Mouse (Mus musculus): ENCODE measurements at regions not wholly inside any gene's neighbourhood (a gene's known extent, or its start where the extent isn't known, plus 50 kb on each side); places are given as distances from the start of the nearest gene placed in this dataset.

- no peaks in the 10 kb centered on the region for H3K9me3 ChIP-seq (ENCODE audit: control insufficient read depth, low read length)
- H3K4me1 ChIP-seq (ENCODE audit: control insufficient read depth, insufficient read depth, low read length): no peaks in the 10 kb centered on the region
- no peak overlapping the region for H3K4me2 ChIP-seq (replicated peaks; ENCODE audit: low read depth, low read length, severe bottlenecking)
- H3K36me3 ChIP-seq (ENCODE audit: control insufficient read depth, insufficient read depth, low read length): no peaks in the 10 kb centered on the region
- no peaks in the 10 kb centered on the region for H3K27me3 ChIP-seq (ENCODE audit: control insufficient read depth, insufficient read depth, low read length)
- ATAC-seq (ENCODE audit: low FRiP score, low read depth): no peak
- DNase-seq (ENCODE audit: low spot score): no peak
- TF ChIP-seq POLR2A (IDR thresholded peaks at IDR 0.05; ENCODE audit: borderline replicate concordance, extremely low read depth, insufficient read depth, insufficient read length): no peak
- H3K9ac ChIP-seq (ENCODE audit: low read depth, low read length, severe bottlenecking): no peak overlapping the region
- H3K4me3 ChIP-seq (replicated peaks; ENCODE audit: low read length): no peak overlapping the region
- 69% methylated on average over 1 of the region's 1 CpGs for WGBS
- H3K27ac ChIP-seq (replicated peaks; ENCODE audit: low read depth, low read length): no peak overlapping the region
Measured at GRCm38 (mm10) chr16:53011847-53012246, 558.0 kb upstream of the Alcam start.

DNA sequence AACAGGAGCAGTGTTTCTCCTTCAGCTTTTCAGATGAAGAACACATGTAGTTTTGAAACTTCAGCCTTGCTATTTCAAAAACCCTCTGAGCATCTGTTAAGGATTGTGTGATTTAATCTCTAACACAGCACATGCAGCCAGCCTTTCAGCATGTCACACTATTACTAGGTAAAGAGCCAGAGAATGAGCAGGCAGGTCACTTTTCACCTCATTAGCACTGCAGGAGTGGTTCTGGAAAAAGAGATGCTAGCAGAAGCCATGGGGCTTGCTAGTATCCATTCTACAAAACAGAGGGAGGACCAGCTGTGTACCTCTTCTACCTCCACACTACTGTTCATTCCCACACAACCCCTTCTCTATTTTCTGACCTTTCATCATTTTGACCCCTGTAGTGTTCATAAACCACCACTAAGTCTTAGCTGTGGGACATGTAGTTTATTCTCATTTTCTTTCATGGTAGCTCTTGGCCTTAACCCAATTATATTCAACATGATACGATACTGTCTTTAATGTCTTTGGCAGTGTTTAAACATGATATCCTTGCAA, 535.1 kb upstream of the Alcam start:
- Histone ChIP-seq H3K27ac (replicated peaks; ENCODE audit: low read depth, low read length) (no peak overlapping the region), H3K4me3 (replicated peaks; ENCODE audit: low read length) (no peak overlapping the region), H3K4me1 (ENCODE audit: control insufficient read depth, insufficient read depth, low read length) (0 out of 2 replicates have a peak, but pooled peaks cover 2% of the 10 kb centered on the region), H3K9ac (ENCODE audit: low read depth, low read length, severe bottlenecking) (no peak overlapping the region), H3K36me3 (ENCODE audit: control insufficient read depth, insufficient read depth, low read length) (no peaks in the 10 kb centered on the region), H3K4me2 (replicated peaks; ENCODE audit: low read depth, low read length, severe bottlenecking) (no peak overlapping the region), H3K27me3 (ENCODE audit: control insufficient read depth, insufficient read depth, low read length) (no peaks in the 10 kb centered on the region), H3K9me3 (ENCODE audit: control insufficient read depth, low read length) (no peaks in the 10 kb centered on the region)
- peak; percentile 89 for ATAC-seq (ENCODE audit: low FRiP score, low read depth)
- peak; percentile 71 for DNase-seq (ENCODE audit: low spot score)
- no peak for TF ChIP-seq POLR2A (IDR thresholded peaks at IDR 0.05; ENCODE audit: borderline replicate concordance, extremely low read depth, insufficient read depth, insufficient read length)
- 10% methylated on average over 1 of the region's 1 CpGs for WGBS

GRCm38 (mm10) chr16:52984336-52984735, 530.5 kb upstream of the Alcam start:
- TF ChIP-seq POLR2A (IDR thresholded peaks at IDR 0.05; ENCODE audit: borderline replicate concordance, extremely low read depth, insufficient read depth, insufficient read length): no peak
- H3K4me2 ChIP-seq (replicated peaks; ENCODE audit: low read depth, low read length, severe bottlenecking): no peak overlapping the region
- ATAC-seq (ENCODE audit: low FRiP score, low read depth) (no peak), DNase-seq (ENCODE audit: low spot score) (no peak)
- 0 out of 2 replicates have a peak, but pooled peaks cover 2% of the 10 kb centered on the region for H3K4me1 ChIP-seq (ENCODE audit: control insufficient read depth, insufficient read depth, low read length)
- H3K9me3 ChIP-seq (ENCODE audit: control insufficient read depth, low read length): no peaks in the 10 kb centered on the region
- H3K36me3 ChIP-seq (ENCODE audit: control insufficient read depth, insufficient read depth, low read length): no peaks in the 10 kb centered on the region
- H3K9ac ChIP-seq (ENCODE audit: low read depth, low read length, severe bottlenecking): no peak overlapping the region
- WGBS: 23% methylated on average over 1 of the region's 1 CpGs
- H3K27me3 ChIP-seq (ENCODE audit: control insufficient read depth, insufficient read depth, low read length): no peaks in the 10 kb centered on the region
- no peak overlapping the region for H3K27ac ChIP-seq (replicated peaks; ENCODE audit: low read depth, low read length)
- no peak overlapping the region for H3K4me3 ChIP-seq (replicated peaks; ENCODE audit: low read length)

DNA sequence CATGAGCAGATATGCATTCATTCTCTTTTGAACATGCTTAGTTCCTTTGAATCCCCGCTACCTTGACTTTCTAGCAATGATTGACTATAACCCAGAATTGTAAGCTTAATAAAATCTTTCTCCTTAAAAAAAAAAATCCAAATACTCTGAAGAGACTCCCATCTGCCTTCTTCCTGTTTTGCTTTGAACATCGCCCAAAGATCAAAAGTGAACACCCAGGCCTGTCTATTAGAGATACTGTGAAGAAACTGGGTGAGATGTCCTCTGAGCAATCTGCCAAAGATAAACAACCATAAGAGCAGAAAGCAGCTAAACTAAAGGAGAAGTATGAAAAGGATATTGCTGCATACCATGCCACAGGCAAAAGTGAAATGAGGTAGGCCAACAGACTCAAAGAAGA, 527.1 kb upstream of the Alcam start:
- WGBS: 85% methylated on average over 2 of the region's 2 CpGs
- Histone ChIP-seq H3K9ac (ENCODE audit: low read depth, low read length, severe bottlenecking) (no peak overlapping the region), H3K9me3 (ENCODE audit: control insufficient read depth, low read length) (no peaks in the 10 kb centered on the region), H3K4me2 (replicated peaks; ENCODE audit: low read depth, low read length, severe bottlenecking) (no peak overlapping the region), H3K27ac (replicated peaks; ENCODE audit: low read depth, low read length) (no peak overlapping the region), H3K4me3 (replicated peaks; ENCODE audit: low read length) (no peak overlapping the region), H3K36me3 (ENCODE audit: control insufficient read depth, insufficient read depth, low read length) (no peaks in the 10 kb centered on the region), H3K4me1 (ENCODE audit: control insufficient read depth, insufficient read depth, low read length) (no peaks in the 10 kb centered on the region), H3K27me3 (ENCODE audit: control insufficient read depth, insufficient read depth, low read length) (no peaks in the 10 kb centered on the region)
- TF ChIP-seq POLR2A (IDR thresholded peaks at IDR 0.05; ENCODE audit: borderline replicate concordance, extremely low read depth, insufficient read depth, insufficient read length): no peak
- DNase-seq (ENCODE audit: low spot score) (no peak), ATAC-seq (ENCODE audit: low FRiP score, low read depth) (no peak)

DNA sequence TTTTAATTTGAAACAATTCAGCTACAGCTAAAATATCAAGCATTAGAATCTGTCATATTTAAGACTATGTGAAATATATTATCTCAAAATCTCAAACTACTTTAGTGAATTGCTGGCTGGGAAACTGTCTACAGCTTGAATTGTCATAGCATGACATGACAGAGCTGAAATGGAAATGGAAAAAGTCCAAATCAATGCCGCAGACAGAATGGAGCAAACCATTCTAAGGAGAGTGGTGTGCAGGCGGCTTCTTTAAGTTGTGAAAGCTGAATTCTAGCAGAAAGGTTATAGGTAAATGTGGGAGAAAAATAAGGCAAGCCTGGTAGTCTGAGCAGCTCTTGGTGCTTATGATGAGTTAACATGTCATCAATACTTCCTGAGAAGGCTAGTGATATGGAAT, 518.9 kb upstream of the Alcam start:
- Histone ChIP-seq H3K36me3 (ENCODE audit: control insufficient read depth, insufficient read depth, low read length) (no peaks in the 10 kb centered on the region), H3K4me1 (ENCODE audit: control insufficient read depth, insufficient read depth, low read length) (no peaks in the 10 kb centered on the region), H3K4me2 (replicated peaks; ENCODE audit: low read depth, low read length, severe bottlenecking) (no peak overlapping the region), H3K27ac (replicated peaks; ENCODE audit: low read depth, low read length) (no peak overlapping the region), H3K27me3 (ENCODE audit: control insufficient read depth, insufficient read depth, low read length) (no peaks in the 10 kb centered on the region), H3K4me3 (replicated peaks; ENCODE audit: low read length) (no peak overlapping the region), H3K9ac (ENCODE audit: low read depth, low read length, severe bottlenecking) (no peak overlapping the region), H3K9me3 (ENCODE audit: control insufficient read depth, low read length) (no peaks in the 10 kb centered on the region)
- no peak for DNase-seq (ENCODE audit: low spot score)
- WGBS: 89% methylated on average over 2 of the region's 2 CpGs
- no peak for ATAC-seq (ENCODE audit: low FRiP score, low read depth)
- no peak for TF ChIP-seq POLR2A (IDR thresholded peaks at IDR 0.05; ENCODE audit: borderline replicate concordance, extremely low read depth, insufficient read depth, insufficient read length)

GRCm38 (mm10) chr16:52947679-52948078, 493.8 kb upstream of the Alcam start:
- H3K4me3 ChIP-seq (replicated peaks; ENCODE audit: low read length): no peak overlapping the region
- H3K4me1 ChIP-seq (ENCODE audit: control insufficient read depth, insufficient read depth, low read length): no peaks in the 10 kb centered on the region
- no peaks in the 10 kb centered on the region for H3K27me3 ChIP-seq (ENCODE audit: control insufficient read depth, insufficient read depth, low read length)
- ATAC-seq (ENCODE audit: low FRiP score, low read depth) (no peak), DNase-seq (ENCODE audit: low spot score) (no peak)
- H3K9me3 ChIP-seq (ENCODE audit: control insufficient read depth, low read length): no peaks in the 10 kb centered on the region
- no peak overlapping the region for H3K4me2 ChIP-seq (replicated peaks; ENCODE audit: low read depth, low read length, severe bottlenecking)
- TF ChIP-seq POLR2A (IDR thresholded peaks at IDR 0.05; ENCODE audit: borderline replicate concordance, extremely low read depth, insufficient read depth, insufficient read length): no peak
- WGBS: 78% methylated on average over 4 of the region's 4 CpGs
- no peaks in the 10 kb centered on the region for H3K36me3 ChIP-seq (ENCODE audit: control insufficient read depth, insufficient read depth, low read length)
- H3K27ac ChIP-seq (replicated peaks; ENCODE audit: low read depth, low read length): no peak overlapping the region
- no peak overlapping the region for H3K9ac ChIP-seq (ENCODE audit: low read depth, low read length, severe bottlenecking)

Measured in limb, embryonic 14.5 days (tissue).